Mouse (Mus musculus) cerebellum, adult 9-11 months (tissue): ENCODE results near the gene Alkbh4.

Experiments used
- DNase-seq: peaks from one replicate; pipeline ENCODE4 v3.0.0; 2022

The Alkbh4 gene

GRCm38 (mm10) chr5:136182049-136182448 is 46.1 kb downstream of the Alkbh4 start:
- no peak for DNase-seq

- DNase-seq, result no peak
Measured at GRCm38 (mm10) chr5:136182830-136183229, 46.9 kb downstream of the Alkbh4 start.

- DNase-seq, result no peak
Measured at GRCm38 (mm10) chr5:136183766-136184165, 47.8 kb downstream of the Alkbh4 start.

- peak; percentile 51 for DNase-seq
Measured at GRCm38 (mm10) chr5:136186723-136187122, 50.8 kb downstream of the Alkbh4 start.
